Mouse (Mus musculus) megakaryocyte, embryonic 14.5 days (primary cell): ENCODE measurements around the gene Itga9. TPM values are rescaled to one million over a fixed set of nuclear protein-coding genes. Genes with fewer than 3 reads are reported as not detected.

Experiments used
- H3K27me3 ChIP-seq: replicated peaks from 2 replicates; pipeline ENCODE3; 2012; ENCODE audit warnings: inconsistent platforms
- H3K36me3 ChIP-seq: replicated peaks from 2 replicates; pipeline ENCODE3; 2012; ENCODE audit warnings: low read length, inconsistent platforms, mixed read lengths
- H3K4me1 ChIP-seq: 2 replicates; pipeline ENCODE4 v1.6.1; 2012; ENCODE audit warnings: inconsistent platforms
- H3K4me3 ChIP-seq: replicated peaks from 2 replicates; pipeline ENCODE3; 2012; ENCODE audit warnings: moderate library complexity, mild to moderate bottlenecking, inconsistent platforms
- H3K9me3 ChIP-seq: 2 replicates; pipeline ENCODE4 v1.6.1; 2012; ENCODE audit warnings: inconsistent platforms
- FLI1 ChIP-seq: IDR thresholded peaks from 2 replicates; pipeline ENCODE4 v1.6.1; 2012; ENCODE audit warnings: low read length, inconsistent platforms, mixed read lengths
- GATA1 ChIP-seq: IDR thresholded peaks from 3 replicates; pipeline ENCODE4 v1.6.1; 2012; ENCODE audit warnings: mixed read lengths, low read length, inconsistent platforms, borderline replicate concordance
- polyA plus RNA-seq: library from polyadenylated mRNA; stranded (reverse); fragments of >175 nt; gene quantifications from 2 replicates; pipeline ENCODE4 v1.2.3, GENCODE M21; 2012; ENCODE audit warnings: low replicate concordance; ENCODE audit not compliant: insufficient read depth

The Itga9 gene
- polyA plus RNA-seq = 0.30 TPM in 1 of 2 replicates, not detected in the other

DNA sequence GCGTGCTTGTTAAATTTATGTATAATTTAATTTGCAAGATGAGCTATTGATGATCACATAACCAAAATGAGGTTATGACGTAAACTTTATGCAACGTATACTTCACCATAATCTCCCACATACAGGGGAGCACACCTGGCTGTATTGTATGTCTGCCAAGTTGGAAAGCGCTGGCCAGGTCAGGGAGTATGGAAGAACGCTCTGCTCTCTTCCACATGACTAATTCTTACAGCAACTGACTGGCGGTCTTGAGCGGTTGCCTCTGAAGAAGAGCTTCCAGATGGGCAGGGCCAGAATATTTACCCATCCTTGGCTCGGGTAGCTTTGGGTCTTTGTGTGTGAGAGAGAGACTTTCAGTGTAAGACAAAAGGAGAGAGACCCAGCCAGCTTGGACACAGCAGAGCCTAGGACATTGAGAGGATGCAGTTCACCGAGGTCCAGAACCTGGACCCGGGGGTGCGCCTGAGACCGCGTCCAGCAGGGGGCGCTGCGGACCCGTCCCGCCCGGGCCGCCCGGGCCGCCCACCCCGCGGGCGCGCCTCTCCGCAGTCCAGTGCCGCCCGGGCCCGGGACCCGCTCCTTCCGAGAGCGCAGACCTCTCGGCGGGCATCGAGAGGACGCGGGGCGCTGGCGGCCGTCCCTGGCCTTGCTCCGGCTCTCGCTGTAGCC, at the start of gene Itga9:
Gene Itga9 (plus strand): TSS at position 543 of the 669 bp plus-strand sequence.
- no peak for TF ChIP-seq GATA1
- TF ChIP-seq FLI1 = no peak
- Histone ChIP-seq H3K27me3 (peaks cover 76% of the 10 kb centered on the region), H3K4me1 (peaks cover 36% of the 10 kb centered on the region), H3K9me3 (peaks cover 7% of the 10 kb centered on the region), H3K36me3 (no peaks in the 10 kb centered on the region), H3K4me3 (peak within 1 kb of the TSS; percentile 91)

DNA sequence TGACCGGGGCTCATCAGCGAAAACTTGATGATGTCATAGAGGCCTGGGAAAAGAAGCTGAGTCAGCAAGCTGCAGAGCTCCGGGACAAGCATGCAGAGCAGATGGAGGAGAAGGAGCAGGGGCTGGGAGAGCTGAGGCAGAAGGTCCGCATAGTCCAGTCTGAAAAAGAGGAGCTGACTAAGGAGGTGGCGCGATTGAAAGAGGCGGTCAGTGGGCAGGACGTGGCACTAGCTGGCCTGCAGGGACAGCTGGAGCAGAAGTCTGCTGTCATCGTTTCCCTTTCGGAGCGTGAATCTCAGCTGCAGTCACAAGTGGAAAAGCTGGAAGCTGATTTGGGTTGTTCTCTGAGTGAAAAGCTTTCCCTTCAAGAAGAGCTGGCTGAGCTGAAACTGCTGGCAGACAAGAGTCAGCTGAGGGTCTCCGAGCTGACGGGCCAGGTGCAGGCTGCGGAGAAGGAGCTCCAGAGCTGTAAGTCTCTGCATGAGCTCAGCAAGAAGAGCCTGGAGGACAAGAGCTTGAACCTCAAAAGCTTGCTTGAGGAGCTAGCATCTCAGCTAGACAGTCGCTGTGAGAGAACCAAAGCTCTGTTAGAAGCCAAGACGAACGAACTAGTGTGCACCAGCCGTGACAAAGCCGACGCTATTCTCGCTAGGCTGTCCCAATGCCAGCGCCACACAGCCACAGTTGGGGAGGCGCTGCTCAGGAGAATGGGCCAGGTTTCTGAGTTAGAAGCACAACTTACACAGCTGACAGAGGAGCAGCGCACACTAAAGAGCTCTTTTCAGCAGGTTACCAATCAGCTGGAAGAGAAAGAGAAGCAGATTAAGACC, 49.3 kb upstream of the Itga9 start:
- Histone ChIP-seq H3K4me3 (no peak overlapping the region), H3K9me3 (no peaks in the 10 kb centered on the region), H3K36me3 (peaks cover 93% of the 10 kb centered on the region), H3K27me3 (no peaks in the 10 kb centered on the region), H3K4me1 (peaks cover 4% of the 10 kb centered on the region)
- no peak for TF ChIP-seq FLI1
- TF ChIP-seq GATA1 = no peak

DNA sequence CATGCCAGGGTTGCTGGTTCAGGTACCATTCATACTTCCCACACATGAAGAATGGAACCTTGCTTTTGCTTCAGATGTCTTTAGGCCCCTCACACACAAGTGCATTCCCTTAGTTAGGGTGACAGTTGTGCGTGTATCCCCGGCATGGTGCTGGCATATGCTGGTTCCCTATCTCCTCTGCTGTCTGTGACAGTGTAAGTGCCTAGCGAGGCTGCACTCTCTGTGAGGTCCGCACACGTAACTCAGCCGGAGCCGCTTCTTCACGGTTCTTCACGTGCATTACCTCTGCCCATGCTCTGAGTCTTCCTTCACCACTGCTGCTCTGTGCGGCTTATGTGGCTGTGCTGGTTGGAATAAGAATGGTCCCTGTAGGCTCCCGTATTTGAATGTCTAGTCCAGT, 43.1 kb upstream of the Itga9 start:
- Histone ChIP-seq H3K9me3 (no peaks in the 10 kb centered on the region), H3K4me1 (peaks cover 6% of the 10 kb centered on the region; the same call in 1 of the 2 replicates), H3K36me3 (peaks cover 98% of the 10 kb centered on the region), H3K4me3 (no peak overlapping the region), H3K27me3 (no peaks in the 10 kb centered on the region)
- TF ChIP-seq FLI1 (no peak), GATA1 (no peak)

DNA sequence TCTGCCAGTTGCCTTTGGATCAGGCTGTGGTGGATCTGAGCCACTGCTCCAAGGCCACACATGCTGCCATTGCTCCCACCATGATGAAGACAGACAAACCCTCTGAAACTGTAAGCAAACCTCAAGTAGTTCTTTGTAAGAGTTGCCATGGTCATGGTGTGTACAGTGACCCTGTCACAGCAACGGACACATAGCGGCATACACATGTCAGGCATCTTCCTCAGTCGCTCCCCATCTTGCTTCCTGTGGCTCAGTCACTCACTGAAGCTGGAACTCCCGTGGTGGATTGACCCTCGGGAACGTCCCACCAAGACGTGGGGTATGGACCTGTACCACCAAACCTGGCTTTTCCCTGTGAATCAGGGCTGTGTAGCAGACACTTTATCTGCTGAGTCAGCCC, 42.6 kb upstream of the Itga9 start:
- Histone ChIP-seq H3K4me3 (no peak overlapping the region), H3K4me1 (peaks cover 6% of the 10 kb centered on the region; the same call in 1 of the 2 replicates), H3K36me3 (peaks cover 97% of the 10 kb centered on the region), H3K9me3 (no peaks in the 10 kb centered on the region), H3K27me3 (no peaks in the 10 kb centered on the region)
- TF ChIP-seq FLI1 (no peak), GATA1 (no peak)

DNA sequence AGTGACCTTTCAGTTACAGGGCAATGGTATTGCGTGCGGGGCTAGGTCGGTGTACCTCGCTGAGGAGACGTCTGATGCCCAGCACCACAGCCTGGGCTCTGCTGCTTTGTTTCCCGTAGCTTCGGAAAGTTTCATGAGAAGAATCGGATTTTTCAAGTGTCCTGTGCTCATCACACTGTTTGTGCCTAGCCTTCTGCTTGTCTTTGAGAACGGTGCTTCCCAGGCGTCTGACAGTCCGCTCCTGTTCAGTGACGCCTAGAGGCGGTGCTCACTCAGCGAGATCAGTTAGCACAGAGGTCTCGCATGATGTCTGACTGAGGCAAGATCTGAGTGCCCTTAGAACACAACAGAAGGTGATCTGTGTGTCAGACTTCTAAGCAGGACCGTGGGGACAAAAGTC, 41.8 kb upstream of the Itga9 start:
- no peaks in the 10 kb centered on the region for H3K27me3 ChIP-seq
- peaks cover 97% of the 10 kb centered on the region for H3K36me3 ChIP-seq
- no peaks in the 10 kb centered on the region for H3K9me3 ChIP-seq
- no peak for TF ChIP-seq FLI1
- no peak for TF ChIP-seq GATA1
- H3K4me3 ChIP-seq = no peak overlapping the region
- H3K4me1 ChIP-seq = peaks cover 10% of the 10 kb centered on the region

DNA sequence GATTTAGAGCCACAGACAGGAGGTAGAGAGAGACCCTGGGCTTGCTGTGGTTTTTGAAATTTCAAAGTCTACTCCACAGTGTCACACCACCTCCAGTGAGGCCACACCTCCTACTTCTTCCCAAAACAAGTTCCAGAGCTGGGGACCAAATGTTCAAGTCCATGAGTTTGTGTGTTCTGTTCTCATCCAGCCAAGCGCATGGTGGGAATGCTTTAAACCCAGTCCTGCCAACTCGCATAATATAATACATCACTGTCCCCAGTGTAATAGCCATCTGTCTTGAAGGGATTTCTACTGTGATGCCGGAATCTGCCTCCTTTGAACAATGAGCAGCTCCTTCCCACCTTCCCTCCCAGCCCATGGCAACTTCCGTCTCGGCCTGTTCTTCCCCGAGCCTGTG, 37.2 kb upstream of the Itga9 start:
- no peaks in the 10 kb centered on the region for H3K27me3 ChIP-seq
- H3K4me3 ChIP-seq = no peak overlapping the region
- peaks cover 95% of the 10 kb centered on the region for H3K36me3 ChIP-seq
- TF ChIP-seq FLI1 = no peak
- TF ChIP-seq GATA1 = no peak
- no peaks in the 10 kb centered on the region for H3K9me3 ChIP-seq
- peaks cover 48% of the 10 kb centered on the region for H3K4me1 ChIP-seq

DNA sequence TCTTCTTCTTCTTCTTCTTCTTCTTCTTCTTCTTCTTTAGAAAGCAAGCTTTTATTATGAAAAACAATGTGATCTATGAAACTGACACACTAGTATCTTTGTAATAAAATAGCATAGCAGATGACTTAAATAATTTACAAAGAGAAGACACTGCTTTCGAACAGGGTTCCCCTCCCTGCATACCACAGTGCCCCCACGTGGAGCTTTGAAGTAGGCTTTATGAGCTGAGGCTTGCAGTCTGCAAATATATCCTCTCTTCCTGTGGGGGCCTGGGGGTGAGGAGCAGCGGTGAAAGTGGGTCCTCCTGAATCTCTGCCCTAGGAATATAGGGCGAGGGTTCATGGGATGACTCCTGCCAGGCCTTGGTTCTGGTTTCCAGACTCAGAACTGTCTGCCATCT, 35.6 kb upstream of the Itga9 start:
- TF ChIP-seq FLI1 (no peak), GATA1 (no peak)
- peaks cover 56% of the 10 kb centered on the region for H3K4me1 ChIP-seq
- H3K4me3 ChIP-seq = no peak overlapping the region
- no peaks in the 10 kb centered on the region for H3K27me3 ChIP-seq
- peaks cover 95% of the 10 kb centered on the region for H3K36me3 ChIP-seq
- no peaks in the 10 kb centered on the region for H3K9me3 ChIP-seq

DNA sequence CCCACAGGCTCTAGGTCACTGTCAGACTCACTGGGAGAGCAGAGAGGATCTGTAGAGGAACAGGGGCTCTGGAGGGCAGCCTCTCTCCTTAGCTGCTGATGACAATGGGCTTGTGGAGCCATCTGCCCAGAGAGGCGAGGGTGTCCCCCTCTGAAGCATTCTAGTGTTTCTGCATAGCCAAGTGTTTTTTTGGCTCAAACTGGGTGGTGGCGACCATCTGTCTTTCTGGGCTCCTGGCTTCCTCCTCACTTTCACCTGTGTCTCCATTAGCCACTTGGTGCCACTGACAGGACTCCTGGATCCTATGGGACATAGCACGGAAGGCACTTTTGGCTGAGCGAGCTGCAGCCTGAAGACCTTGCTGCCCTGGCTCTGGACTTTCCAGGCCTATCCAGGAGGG, 34.8 kb upstream of the Itga9 start:
- H3K27me3 ChIP-seq = no peaks in the 10 kb centered on the region
- peaks cover 95% of the 10 kb centered on the region for H3K36me3 ChIP-seq

DNA sequence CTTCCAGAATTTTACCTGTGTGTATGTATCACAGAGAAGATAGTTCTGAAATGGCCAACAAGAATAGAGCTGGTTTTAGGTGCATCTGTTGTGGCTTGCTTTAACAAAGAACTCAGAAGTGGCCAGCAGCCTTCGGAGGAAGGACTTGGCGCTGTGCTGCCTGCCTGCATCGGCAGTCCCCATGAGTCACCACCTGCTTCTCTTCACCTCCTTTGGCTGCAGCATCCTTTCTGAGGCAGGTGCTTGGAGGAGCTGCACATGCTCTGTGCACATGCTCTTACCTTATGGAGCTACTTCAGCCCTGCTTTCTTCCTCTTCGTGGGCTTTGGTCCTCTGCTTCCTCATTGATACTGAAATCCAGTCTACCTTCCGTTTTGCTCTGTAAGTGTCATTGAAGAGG, 31.6 kb upstream of the Itga9 start:
- no peak overlapping the region for H3K4me3 ChIP-seq
- H3K9me3 ChIP-seq = no peaks in the 10 kb centered on the region
- H3K4me1 ChIP-seq = peaks cover 49% of the 10 kb centered on the region
- peaks cover 95% of the 10 kb centered on the region for H3K36me3 ChIP-seq
- no peaks in the 10 kb centered on the region for H3K27me3 ChIP-seq
- TF ChIP-seq FLI1 = no peak

More for the DNA sequence above, 34.8 kb upstream of the Itga9 start:
- peaks cover 56% of the 10 kb centered on the region for H3K4me1 ChIP-seq
- H3K4me3 ChIP-seq = no peak overlapping the region
- H3K9me3 ChIP-seq = no peaks in the 10 kb centered on the region
- TF ChIP-seq FLI1 (no peak), GATA1 (no peak)

DNA sequence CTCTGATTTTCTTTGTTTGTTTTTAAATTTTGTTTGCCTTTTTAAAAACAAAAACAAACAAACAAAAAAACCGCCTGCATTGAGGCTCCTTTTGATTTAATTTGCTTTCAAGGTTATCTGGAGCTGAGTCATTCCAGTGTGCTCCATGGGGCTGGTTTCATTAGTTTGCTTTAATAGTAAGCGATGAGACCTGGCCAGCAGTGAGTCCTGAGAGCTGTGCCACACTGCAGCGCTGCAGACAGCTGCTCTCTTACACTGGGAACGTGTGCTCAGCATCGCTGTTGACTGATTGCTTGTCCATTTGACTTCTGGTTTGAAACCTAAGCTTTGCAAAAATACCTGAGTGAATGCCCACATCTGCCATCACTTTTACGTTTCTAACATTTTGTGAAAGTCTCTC, 26.1 kb upstream of the Itga9 start:
- Histone ChIP-seq H3K27me3 (no peaks in the 10 kb centered on the region), H3K4me3 (no peak overlapping the region), H3K9me3 (no peaks in the 10 kb centered on the region), H3K4me1 (peaks cover 48% of the 10 kb centered on the region), H3K36me3 (peaks cover 97% of the 10 kb centered on the region)
- no peak for TF ChIP-seq GATA1
- TF ChIP-seq FLI1 = no peak
